Mouse (Mus musculus) liver, postnatal 0 days (tissue): ENCODE measurements around the gene Cdk5rap1.

Source experiments
- CTCF ChIP-seq: sonication (generic); IDR thresholded peaks from 2 replicates; pipeline ENCODE4 v1.5.1; 2016; ENCODE audit warnings: antibody characterized with exemption, low read depth
- EP300 ChIP-seq: IDR thresholded peaks from 2 replicates; pipeline ENCODE4 v1.6.1; 2016; ENCODE audit warnings: antibody characterized with exemption, low read depth, mild to moderate bottlenecking

DNA sequence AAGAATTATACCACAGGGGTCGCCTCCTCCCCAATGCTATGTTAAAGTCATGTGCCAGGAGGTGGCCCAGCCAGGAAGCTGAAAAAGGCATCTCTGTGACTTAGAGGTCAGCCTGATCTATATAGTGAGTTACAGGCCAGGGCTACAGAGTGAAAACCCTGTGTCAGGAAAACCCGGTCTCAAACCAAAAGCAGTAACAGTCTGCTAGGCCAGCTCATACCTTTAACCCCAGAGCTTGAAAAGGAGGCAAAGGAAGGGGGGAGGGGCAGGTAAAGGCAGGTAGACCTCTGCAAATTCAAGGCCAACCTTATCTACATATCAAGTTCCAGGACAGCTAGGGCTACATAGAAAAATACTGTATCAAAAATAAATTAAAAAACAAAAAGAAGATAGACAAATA, 33.5 kb downstream of the Cdk5rap1 start:
- TF ChIP-seq CTCF (no peak), EP300 (no peak)
